Mouse (Mus musculus): ENCODE results near the gene Tenm4. TPM values are rescaled to one million over a fixed set of nuclear protein-coding genes. Genes with fewer than 3 reads are reported as not detected.

Tenm4 gene
- polyA plus RNA-seq, 1 experiment = 12.2 TPM

DNA sequence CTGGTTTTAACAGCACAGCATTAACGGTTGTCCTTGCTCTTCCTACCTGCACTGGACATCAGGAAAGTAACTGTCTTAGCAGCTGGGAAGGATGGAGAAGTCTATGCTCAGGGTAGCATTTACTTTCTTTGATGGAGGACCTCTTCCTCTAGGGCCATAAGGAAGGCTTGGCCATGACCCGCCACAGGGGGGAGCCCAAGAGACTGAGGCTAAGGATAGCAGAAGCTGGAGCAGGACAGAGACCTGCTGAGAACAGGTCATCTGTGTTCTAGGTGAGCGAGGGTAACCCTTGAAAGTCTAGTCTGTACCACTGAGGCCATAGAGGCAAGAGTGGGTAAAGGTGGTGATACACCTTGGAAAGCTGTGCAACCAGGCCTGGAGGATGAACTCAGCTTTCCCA is 19.8 kb upstream of the Tenm4 start:
- peak; percentile 31; the same call in 1 of the 2 replicates for TF ChIP-seq CTCF (IDR thresholded peaks at IDR 0.05; ENCODE audit: borderline replicate concordance, insufficient read depth, low read depth, low read length)
- TF ChIP-seq POLR2A (IDR thresholded peaks at IDR 0.05; ENCODE audit: borderline replicate concordance, insufficient read depth, low read length) = no peak
- H3K27ac ChIP-seq (ENCODE audit: insufficient read depth, low read length) = no peak overlapping the region
- no peaks in the 10 kb centered on the region; the same call in 1 of the 2 replicates for H3K27me3 ChIP-seq (ENCODE audit: control insufficient read depth, insufficient read depth, low read length)
- DNase-seq = peak; percentile 21 to 22
- 66% methylated on average over 3 of the region's 3 CpGs for WGBS
- H3K4me3 ChIP-seq (replicated peaks; ENCODE audit: insufficient read depth, low read depth, low read length) = no peak overlapping the region
- no peaks in the 10 kb centered on the region for H3K4me1 ChIP-seq (ENCODE audit: control insufficient read depth, insufficient read depth, low read length)

GRCm38 (mm10) chr7:96151961-96152360 is 19.1 kb upstream of the Tenm4 start:
- TF ChIP-seq POLR2A (IDR thresholded peaks at IDR 0.05; ENCODE audit: borderline replicate concordance, insufficient read depth, low read length) (no peak), CTCF (IDR thresholded peaks at IDR 0.05; ENCODE audit: borderline replicate concordance, insufficient read depth, low read depth, low read length) (no peak)
- H3K4me1 ChIP-seq (ENCODE audit: control insufficient read depth, insufficient read depth, low read length) = no peaks in the 10 kb centered on the region
- DNase-seq = no peak
- no peaks in the 10 kb centered on the region; the same call in 1 of the 2 replicates for H3K27me3 ChIP-seq (ENCODE audit: control insufficient read depth, insufficient read depth, low read length)
- no peak overlapping the region for H3K27ac ChIP-seq (ENCODE audit: insufficient read depth, low read length)
- 14% methylated on average over 5 of the region's 5 CpGs for WGBS
- no peak overlapping the region for H3K4me3 ChIP-seq (replicated peaks; ENCODE audit: insufficient read depth, low read depth, low read length)

DNA sequence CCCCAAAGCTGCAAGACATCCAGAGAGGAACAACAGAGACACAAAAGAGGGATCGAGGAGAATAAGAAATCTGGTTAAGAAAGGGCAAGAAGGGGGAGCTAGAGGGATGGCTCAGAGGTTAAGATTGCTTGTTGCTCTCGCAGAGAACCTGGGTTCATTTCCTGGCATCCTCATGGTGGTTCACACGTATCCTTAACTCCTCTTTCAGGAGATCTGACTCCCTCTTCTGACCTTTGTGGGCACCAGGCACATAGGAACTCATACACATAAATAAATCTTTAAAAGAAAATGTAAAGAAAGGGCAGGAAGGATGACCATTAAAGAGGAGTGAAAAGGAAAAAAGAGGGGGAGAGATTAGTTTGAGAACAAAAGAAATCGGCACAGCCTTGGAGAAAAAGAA is 18.6 kb upstream of the Tenm4 start:
- Histone ChIP-seq H3K4me3 (replicated peaks; ENCODE audit: insufficient read depth, low read depth, low read length) (no peak overlapping the region), H3K27ac (ENCODE audit: insufficient read depth, low read length) (no peak overlapping the region), H3K4me1 (ENCODE audit: control insufficient read depth, insufficient read depth, low read length) (no peaks in the 10 kb centered on the region), H3K27me3 (ENCODE audit: control insufficient read depth, insufficient read depth, low read length) (no peaks in the 10 kb centered on the region; the same call in 1 of the 2 replicates)
- 25% methylated on average over 4 of the region's 4 CpGs for WGBS
- DNase-seq = no peak
- TF ChIP-seq CTCF (IDR thresholded peaks at IDR 0.05; ENCODE audit: borderline replicate concordance, insufficient read depth, low read depth, low read length) = no peak
- TF ChIP-seq POLR2A (IDR thresholded peaks at IDR 0.05; ENCODE audit: borderline replicate concordance, insufficient read depth, low read length) = no peak

- H3K4me3 ChIP-seq (replicated peaks; ENCODE audit: insufficient read depth, low read depth, low read length) = no peak overlapping the region
- TF ChIP-seq POLR2A (IDR thresholded peaks at IDR 0.05; ENCODE audit: borderline replicate concordance, insufficient read depth, low read length) = no peak
- TF ChIP-seq CTCF (IDR thresholded peaks at IDR 0.05; ENCODE audit: borderline replicate concordance, insufficient read depth, low read depth, low read length) = no peak
- WGBS = 7% methylated on average over 10 of the region's 10 CpGs
Observed at GRCm38 (mm10) chr7:96152924-96153359, 18.1 kb upstream of the Tenm4 start.

GRCm38 (mm10) chr7:96154025-96154424 is 17.0 kb upstream of the Tenm4 start:
- no peak for DNase-seq
- Histone ChIP-seq H3K4me3 (replicated peaks; ENCODE audit: insufficient read depth, low read depth, low read length) (no peak overlapping the region), H3K27ac (ENCODE audit: insufficient read depth, low read length) (no peak overlapping the region), H3K4me1 (ENCODE audit: control insufficient read depth, insufficient read depth, low read length) (no peaks in the 10 kb centered on the region), H3K27me3 (ENCODE audit: control insufficient read depth, insufficient read depth, low read length) (no peaks in the 10 kb centered on the region; the same call in 1 of the 2 replicates)
- 92% methylated on average over 3 of the region's 3 CpGs for WGBS
- TF ChIP-seq POLR2A (IDR thresholded peaks at IDR 0.05; ENCODE audit: borderline replicate concordance, insufficient read depth, low read length) = no peak
- no peak for TF ChIP-seq CTCF (IDR thresholded peaks at IDR 0.05; ENCODE audit: borderline replicate concordance, insufficient read depth, low read depth, low read length)

More at GRCm38 (mm10) chr7:96152924-96153359, 18.1 kb upstream of the Tenm4 start:
- Histone ChIP-seq H3K4me1 (ENCODE audit: control insufficient read depth, insufficient read depth, low read length) (no peaks in the 10 kb centered on the region), H3K27me3 (ENCODE audit: control insufficient read depth, insufficient read depth, low read length) (no peaks in the 10 kb centered on the region; the same call in 1 of the 2 replicates), H3K27ac (ENCODE audit: insufficient read depth, low read length) (no peak overlapping the region)
- DNase-seq = no peak

- WGBS = 87% methylated on average over 7 of the region's 7 CpGs
- no peak overlapping the region for H3K4me3 ChIP-seq (replicated peaks; ENCODE audit: insufficient read depth, low read depth, low read length)
- TF ChIP-seq CTCF (IDR thresholded peaks at IDR 0.05; ENCODE audit: borderline replicate concordance, insufficient read depth, low read depth, low read length) = no peak
- no peak for TF ChIP-seq POLR2A (IDR thresholded peaks at IDR 0.05; ENCODE audit: borderline replicate concordance, insufficient read depth, low read length)
- no peaks in the 10 kb centered on the region for H3K4me1 ChIP-seq (ENCODE audit: control insufficient read depth, insufficient read depth, low read length)
- no peak for DNase-seq
- no peak overlapping the region for H3K27ac ChIP-seq (ENCODE audit: insufficient read depth, low read length)
- no peaks in the 10 kb centered on the region; the same call in 1 of the 2 replicates for H3K27me3 ChIP-seq (ENCODE audit: control insufficient read depth, insufficient read depth, low read length)
Observed at GRCm38 (mm10) chr7:96156481-96157255, 14.4 kb upstream of the Tenm4 start.

- Histone ChIP-seq H3K4me3 (replicated peaks; ENCODE audit: insufficient read depth, low read depth, low read length) (no peak overlapping the region), H3K27me3 (ENCODE audit: control insufficient read depth, insufficient read depth, low read length) (no peaks in the 10 kb centered on the region), H3K4me1 (ENCODE audit: control insufficient read depth, insufficient read depth, low read length) (no peaks in the 10 kb centered on the region), H3K27ac (ENCODE audit: insufficient read depth, low read length) (no peak overlapping the region)
- DNase-seq = no peak
- no peak for TF ChIP-seq POLR2A (IDR thresholded peaks at IDR 0.05; ENCODE audit: borderline replicate concordance, insufficient read depth, low read length)
- TF ChIP-seq CTCF (IDR thresholded peaks at IDR 0.05; ENCODE audit: borderline replicate concordance, insufficient read depth, low read depth, low read length) = no peak
Observed at GRCm38 (mm10) chr7:96164141-96164540, 6.9 kb upstream of the Tenm4 start.

DNA sequence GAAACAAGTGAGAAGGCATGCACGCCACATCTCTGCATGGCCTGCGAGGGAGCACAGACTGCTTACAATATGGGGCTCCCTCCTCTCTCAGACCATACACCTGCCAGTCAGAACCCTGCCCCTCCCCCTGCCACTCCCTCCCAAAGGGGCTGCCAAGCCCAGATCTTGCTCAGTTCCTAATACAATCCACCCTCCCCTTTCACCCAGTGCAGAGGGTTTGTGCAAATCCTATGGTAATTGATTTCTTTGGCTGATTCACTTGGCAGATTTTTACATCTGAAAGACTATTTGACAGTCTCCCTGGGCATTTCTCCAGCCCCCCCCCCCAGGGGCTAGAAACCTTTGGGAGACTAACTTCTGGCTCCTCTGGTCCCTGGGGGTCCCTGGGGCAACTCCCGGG is 2.1 kb upstream of the Tenm4 start:
- H3K4me3 ChIP-seq (replicated peaks; ENCODE audit: insufficient read depth, low read depth, low read length) = no peak overlapping the region
- no peak for TF ChIP-seq CTCF (IDR thresholded peaks at IDR 0.05; ENCODE audit: borderline replicate concordance, insufficient read depth, low read depth, low read length)
- TF ChIP-seq POLR2A (IDR thresholded peaks at IDR 0.05; ENCODE audit: borderline replicate concordance, insufficient read depth, low read length) = no peak
- H3K27ac ChIP-seq (ENCODE audit: insufficient read depth, low read length) = no peak overlapping the region
- no peak for DNase-seq
- H3K4me1 ChIP-seq (ENCODE audit: control insufficient read depth, insufficient read depth, low read length) = no peaks in the 10 kb centered on the region
- H3K27me3 ChIP-seq (ENCODE audit: control insufficient read depth, insufficient read depth, low read length) = no peaks in the 10 kb centered on the region
- 19% methylated on average over 3 of the region's 3 CpGs for WGBS
